Mouse (Mus musculus): ENCODE results near the gene Csf1.
"Not testable (repeated sequence)": the region's sequence is repeated elsewhere in the genome, so short reads cannot be mapped to it uniquely, and the experiment has no call there.

Gene Csf1

GRCm38 (mm10) chr3:107749446-107749845, 10.8 kb downstream of the Csf1 start:
- DNase-seq (ENCODE audit: low read depth, low spot score), result peak; percentile 46

GRCm38 (mm10) chr3:107748260-107748955, 11.9 kb downstream of the Csf1 start:
- peak; percentile 69 for DNase-seq (ENCODE audit: low read depth, low spot score)

GRCm38 (mm10) chr3:107746026-107746425, 14.2 kb downstream of the Csf1 start:
- no peak for DNase-seq (ENCODE audit: low read depth, low spot score)

GRCm38 (mm10) chr3:107743650-107744049, 16.6 kb downstream of the Csf1 start:
- DNase-seq (ENCODE audit: low read depth, low spot score), result peak; percentile 73

- peak; percentile 90 for DNase-seq (ENCODE audit: low read depth, low spot score)
These were observed 17.2 kb downstream of the Csf1 start for GRCm38 (mm10) chr3:107743107-107743506.

- DNase-seq (ENCODE audit: low read depth, low spot score), result peak; percentile 40
These were observed 18.1 kb downstream of the Csf1 start for GRCm38 (mm10) chr3:107742071-107742710.

GRCm38 (mm10) chr3:107741387-107741786, 18.9 kb downstream of the Csf1 start:
- peak; percentile 24 for DNase-seq (ENCODE audit: low read depth, low spot score)

- DNase-seq (ENCODE audit: low read depth, low spot score), result peak; percentile 95
These were observed 19.6 kb downstream of the Csf1 start for GRCm38 (mm10) chr3:107740578-107741207.

GRCm38 (mm10) chr3:107739966-107740365, 20.3 kb downstream of the Csf1 start:
- DNase-seq (ENCODE audit: low read depth, low spot score), result peak; percentile 85

GRCm38 (mm10) chr3:107739456-107739855, 20.8 kb downstream of the Csf1 start:
- DNase-seq (ENCODE audit: low read depth, low spot score), result peak; percentile 79

- DNase-seq (ENCODE audit: low read depth, low spot score), result peak; percentile 73
These were observed 21.6 kb downstream of the Csf1 start for GRCm38 (mm10) chr3:107738620-107739019.

- DNase-seq (ENCODE audit: low read depth, low spot score), result peak; percentile 87
These were observed 22.6 kb downstream of the Csf1 start for GRCm38 (mm10) chr3:107737609-107738190.

- DNase-seq (ENCODE audit: low read depth, low spot score), result not testable (repeated sequence)
These were observed 24.6 kb downstream of the Csf1 start for GRCm38 (mm10) chr3:107735620-107736019.

GRCm38 (mm10) chr3:107733329-107733728, 26.9 kb downstream of the Csf1 start:
- DNase-seq (ENCODE audit: low read depth, low spot score), result peak; percentile 72

- peak; percentile 87 for DNase-seq (ENCODE audit: low read depth, low spot score)
These were observed 30.0 kb downstream of the Csf1 start for GRCm38 (mm10) chr3:107730236-107730635.

- DNase-seq (ENCODE audit: low read depth, low spot score), result peak; percentile 28
These were observed 31.8 kb downstream of the Csf1 start for GRCm38 (mm10) chr3:107728509-107728908.

- DNase-seq (ENCODE audit: low read depth, low spot score), result no peak
These were observed 44.3 kb downstream of the Csf1 start for GRCm38 (mm10) chr3:107715971-107716370.

GRCm38 (mm10) chr3:107714276-107714933, 45.9 kb downstream of the Csf1 start:
- no peak for DNase-seq (ENCODE audit: low read depth, low spot score)

GRCm38 (mm10) chr3:107712081-107712480, 48.2 kb downstream of the Csf1 start:
- DNase-seq (ENCODE audit: low read depth, low spot score), result peak; percentile 45

GRCm38 (mm10) chr3:107709156-107709555, 51.1 kb downstream of the Csf1 start:
- no peak for DNase-seq (ENCODE audit: low read depth, low spot score)

- DNase-seq (ENCODE audit: low read depth, low spot score), result peak; percentile 92
These were observed 53.0 kb downstream of the Csf1 start for GRCm38 (mm10) chr3:107707239-107707638.

- DNase-seq (ENCODE audit: low read depth, low spot score), result peak; percentile 96
These were observed 54.1 kb downstream of the Csf1 start for GRCm38 (mm10) chr3:107706164-107706563.
